Mouse (Mus musculus): ENCODE results near the gene Lsm5.

Gene Lsm5

DNA sequence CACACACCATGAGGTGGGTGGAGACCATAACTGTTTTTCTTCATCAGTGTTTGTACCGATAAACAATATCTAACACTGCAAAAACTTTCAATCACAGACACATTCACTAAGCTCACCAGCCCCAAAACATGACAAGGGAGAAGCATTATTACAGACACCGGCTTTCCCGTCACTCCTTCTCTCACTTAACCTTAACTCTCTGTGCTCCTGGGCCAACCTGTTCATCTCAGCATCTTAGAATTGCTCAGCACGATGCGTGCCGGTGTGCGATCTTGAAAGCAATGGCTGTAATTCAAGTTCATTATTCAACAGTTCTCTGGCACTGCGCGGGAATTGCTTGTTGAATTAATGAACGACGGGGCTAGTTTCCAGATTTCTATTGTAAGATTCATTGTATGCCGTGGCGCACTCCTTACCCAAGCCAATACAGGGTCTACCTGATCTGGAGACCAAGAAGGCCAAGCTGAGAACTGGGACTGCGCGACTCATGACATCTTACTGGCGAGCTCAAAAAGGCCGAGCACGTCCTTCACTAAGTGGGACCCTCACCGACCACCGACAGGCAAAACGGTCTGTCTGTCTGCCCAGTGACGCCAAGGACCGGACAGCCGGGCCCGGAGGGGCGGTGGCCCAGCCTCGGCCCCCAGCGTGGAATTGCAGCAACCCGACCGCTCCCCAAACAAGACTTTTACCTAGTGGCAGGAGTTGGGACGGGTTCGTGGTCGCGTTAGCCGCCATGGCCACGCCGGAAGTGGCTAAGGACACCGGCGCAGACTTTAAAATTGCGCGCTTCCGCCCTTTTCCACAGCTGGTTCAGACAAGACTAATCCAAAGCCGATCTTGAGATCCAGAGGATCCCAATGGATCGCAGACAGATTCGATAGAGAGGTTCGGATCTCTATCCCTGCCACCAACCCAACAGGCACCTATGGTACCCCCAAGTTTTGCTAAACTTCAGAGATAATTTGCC, at the start of gene Lsm5:
Lsm5 (minus strand) TSS at position 780 of the 970 bp plus-strand sequence.
- DNase-seq = peak; percentile 82 to 88

DNA sequence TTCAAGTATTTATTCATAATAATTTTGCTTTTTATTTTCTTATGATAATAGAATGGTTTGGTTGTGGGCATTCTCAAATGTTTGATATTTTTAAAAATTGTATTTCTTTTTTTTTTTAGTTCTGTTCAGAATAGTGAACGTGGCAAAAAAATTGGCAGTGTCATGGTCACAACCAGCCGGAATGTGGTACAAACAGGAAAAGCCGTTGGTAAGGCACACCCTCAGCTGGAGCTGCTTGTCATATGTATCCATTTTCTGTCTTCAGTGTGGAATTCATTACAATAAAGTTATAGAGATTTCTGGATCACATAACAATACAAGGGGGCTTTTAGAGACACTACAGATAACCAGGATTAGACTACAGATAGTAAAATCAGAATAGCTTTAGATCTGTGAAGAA, 49.2 kb upstream of the Lsm5 start:
- no peak for DNase-seq

DNA sequence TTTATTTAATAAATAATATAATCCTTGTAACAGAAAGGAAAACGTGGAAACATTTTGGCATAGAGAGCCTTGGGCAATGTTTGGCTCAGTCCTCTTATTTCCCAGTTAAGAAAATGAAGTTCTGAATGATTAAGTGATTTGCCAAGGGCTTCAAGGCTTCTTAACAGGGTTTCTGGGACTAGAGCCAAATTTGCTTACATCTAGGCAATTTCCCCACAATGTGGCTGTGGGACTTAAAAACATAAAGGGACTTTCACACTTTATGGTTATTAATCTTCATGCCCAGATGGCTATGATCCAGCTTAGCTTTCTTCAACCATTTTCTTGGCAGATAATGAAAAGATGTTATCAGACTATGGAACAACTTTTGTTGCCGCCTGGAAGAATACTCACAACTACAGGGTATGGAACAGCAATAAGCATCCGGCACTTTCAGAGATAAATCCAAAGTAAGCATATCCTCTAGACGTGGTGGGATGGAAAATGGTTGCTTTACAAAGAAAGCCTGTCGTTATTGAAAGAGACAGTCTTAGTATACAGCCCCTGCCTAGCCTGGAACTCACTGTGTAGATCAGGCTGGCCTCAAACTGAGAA, 41.5 kb upstream of the Lsm5 start:
- DNase-seq = no peak

GRCm38 (mm10) chr6:56732545-56732944, 28.0 kb upstream of the Lsm5 start:
- peak in 1 of 2 experiments; percentile 20 for DNase-seq

DNA sequence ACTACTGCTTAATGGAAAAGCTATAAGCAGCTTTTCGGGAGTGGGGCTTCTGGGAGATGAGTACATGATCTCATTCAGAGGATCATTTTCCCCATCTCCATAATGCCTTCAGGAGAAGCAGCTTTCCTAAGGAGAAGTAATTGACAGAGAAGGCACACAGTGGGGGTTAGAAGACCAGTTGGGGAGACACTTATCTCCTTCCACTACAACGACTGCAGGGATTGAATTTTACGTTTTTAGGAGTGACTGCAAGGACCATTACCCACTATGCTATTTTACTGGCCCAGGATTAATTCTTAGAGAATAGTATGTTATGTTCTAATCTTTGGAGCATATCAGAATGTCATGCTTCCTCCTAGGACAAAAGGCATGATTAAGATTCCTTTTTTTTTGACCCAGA, 16.4 kb upstream of the Lsm5 start:
- no peak for DNase-seq

DNA sequence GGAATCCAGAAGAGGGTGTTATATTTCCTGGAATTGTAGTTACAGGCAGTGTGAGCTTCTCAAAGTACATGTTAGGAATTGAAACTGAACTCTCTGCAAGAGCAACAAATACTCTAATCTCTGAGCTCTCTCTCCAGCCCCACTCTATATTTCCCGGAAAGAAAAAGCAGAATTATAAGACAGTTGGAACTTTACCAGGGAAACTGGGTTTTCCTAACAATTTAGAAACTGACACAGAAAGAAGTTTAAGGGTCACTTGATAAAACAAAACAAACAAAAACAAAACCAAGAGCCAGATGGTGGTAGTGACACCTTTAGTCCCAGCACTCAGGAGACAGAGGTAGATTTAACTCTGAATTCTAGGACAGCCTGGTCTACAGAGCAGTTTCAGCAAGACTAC, 14.6 kb upstream of the Lsm5 start:
- DNase-seq = no peak

DNA sequence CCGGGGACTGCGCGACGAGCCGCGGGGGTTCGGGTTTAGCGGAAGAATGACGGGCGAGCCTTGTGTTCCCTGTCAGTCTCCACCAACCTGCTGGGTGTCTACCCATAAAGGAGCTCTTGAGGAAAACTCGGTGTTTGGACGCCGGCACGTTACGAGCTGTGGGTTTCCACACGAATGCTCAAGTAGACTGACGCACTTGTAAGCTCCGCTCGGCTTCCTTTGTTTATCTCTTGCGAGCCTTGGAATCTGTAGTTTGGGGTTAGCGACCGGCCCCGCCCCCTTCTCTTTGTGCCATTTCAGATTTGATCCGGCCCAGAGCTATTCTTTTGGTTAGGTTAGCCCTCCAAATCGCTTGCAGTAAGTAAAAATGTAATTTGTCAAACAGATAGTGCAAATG, 10.8 kb upstream of the Lsm5 start:
- no peak for DNase-seq

DNA sequence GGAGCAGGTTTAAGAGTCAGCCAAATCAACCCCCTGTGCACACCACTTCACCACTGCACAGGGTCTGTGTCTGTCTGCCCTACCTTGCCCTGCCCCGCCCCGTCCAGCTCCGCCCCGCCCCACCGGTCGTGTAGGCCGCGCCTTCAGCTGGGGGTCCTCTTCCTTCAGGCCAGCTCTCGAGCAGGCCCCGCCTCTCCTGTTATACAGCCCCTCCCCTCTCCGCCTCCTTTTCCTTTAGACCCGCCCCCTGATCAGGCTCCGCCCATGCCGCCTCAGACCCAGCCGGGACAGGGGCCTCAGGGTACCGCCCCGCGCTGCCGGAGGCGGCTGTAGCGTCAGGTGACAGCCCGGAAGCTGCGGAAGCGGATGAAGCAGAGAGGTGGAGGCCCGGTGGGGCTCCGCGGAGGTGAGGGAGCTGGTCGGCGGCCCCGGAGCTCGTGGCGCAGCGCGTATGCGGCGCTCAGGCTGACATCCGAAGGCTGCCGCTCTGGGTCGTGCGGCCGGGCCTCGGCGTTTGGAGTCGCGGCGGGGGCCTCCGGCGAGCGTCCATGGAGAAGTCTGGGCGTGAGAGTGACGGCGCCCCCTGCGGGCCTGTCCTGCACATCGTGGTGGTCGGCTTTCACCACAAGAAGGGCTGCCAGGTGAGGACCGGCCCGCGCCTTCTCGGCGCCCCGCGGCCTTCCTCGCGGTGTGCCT, 10.2 kb upstream of the Lsm5 start, which contains the start of gene Avl9:
Avl9 (plus strand) TSS at position 326 of the 696 bp plus-strand sequence.
- DNase-seq = peak; percentile 96 to 98

DNA sequence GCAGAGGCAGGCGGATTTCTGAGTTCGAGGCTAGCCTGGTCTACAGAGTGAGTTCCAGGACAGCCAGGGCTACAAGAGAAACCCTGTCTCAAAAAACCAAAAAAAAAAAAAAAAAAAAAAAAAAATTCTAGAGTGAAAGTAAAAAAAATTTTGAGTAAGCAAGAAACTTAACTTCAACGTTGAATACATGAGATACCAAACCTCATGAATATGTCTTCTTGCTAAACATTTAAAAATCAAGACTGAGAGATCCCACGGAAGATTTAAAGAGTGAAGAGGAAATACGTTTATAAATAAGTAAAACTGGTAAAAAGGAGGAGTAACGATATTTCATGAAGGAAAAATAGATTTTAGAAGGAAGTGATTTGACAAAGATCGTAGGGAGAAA, 9.7 kb upstream of the Lsm5 start:
- DNase-seq = no peak

GRCm38 (mm10) chr6:56692445-56692844, 12.1 kb downstream of the Lsm5 start:
- DNase-seq = no peak

DNA sequence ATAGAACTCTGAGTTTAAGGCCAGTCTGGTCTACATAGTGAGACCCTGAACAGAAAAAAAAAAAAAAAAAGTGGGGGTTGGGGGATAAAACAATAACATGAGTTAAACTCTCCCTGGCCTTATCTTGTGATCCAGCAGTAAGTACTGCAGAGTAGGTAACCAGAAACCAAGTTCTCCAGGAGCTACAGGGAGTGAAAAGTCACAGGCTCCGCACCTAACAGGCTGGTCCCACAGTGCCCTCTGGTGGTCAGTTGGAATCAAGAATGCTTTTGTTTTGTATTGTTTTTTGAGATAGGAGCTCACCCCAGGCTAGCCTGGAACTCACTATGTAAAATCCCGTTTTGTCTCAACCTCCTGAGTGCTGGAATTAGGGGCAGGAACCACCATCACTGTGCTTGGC, 13.3 kb downstream of the Lsm5 start:
- peak; percentile 43 to 78 for DNase-seq

- no peak for DNase-seq
Observed at GRCm38 (mm10) chr6:56688238-56688637, 16.3 kb downstream of the Lsm5 start.

DNA sequence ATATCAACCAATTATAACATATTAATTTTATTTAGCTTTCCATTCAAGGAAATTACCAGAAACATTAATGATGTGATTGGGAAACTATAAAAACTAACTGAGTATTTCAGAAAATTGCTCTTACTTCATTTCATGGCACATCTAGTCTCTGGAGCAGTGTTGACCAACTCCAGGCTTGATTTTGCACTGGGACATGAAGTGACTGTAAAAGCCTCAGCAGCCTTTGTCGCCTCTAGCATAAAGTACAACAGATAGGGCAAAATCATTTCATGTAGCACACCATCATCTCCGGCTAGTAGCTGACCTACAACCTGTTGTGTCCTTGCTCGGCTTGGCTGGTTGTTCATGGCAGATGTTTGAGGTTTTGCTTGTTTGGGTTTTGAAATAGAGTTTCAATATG, 40.1 kb downstream of the Lsm5 start:
- no peak for DNase-seq

DNA sequence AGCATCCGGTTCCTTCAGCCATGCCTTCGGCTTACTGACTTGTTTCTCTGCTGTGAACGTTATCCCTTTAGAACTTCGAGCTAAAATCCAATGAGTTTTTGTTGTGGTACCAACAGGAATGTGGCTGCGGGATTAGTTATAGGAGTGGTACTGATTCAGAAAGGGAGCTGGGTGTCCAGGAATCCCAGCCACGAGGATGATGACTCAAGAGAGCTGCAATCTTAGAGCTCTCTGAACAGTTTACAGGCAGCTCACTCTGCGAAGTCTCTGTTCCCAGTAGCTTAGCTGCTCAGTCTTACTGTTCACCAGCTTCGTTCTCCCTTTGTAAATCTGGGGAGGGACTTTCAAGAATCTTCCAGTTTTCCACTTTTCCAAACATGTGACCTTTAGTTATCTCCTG, 49.1 kb downstream of the Lsm5 start:
- DNase-seq = no peak

- peak; percentile 13 to 30 for DNase-seq
Observed at GRCm38 (mm10) chr6:56652121-56652592, 52.4 kb downstream of the Lsm5 start.

All from cerebellum, postnatal 25 days (tissue).